Mouse (Mus musculus) cerebellum, adult 11-12 months (tissue): ENCODE data around the gene Hoxa11.

Experiments
- DNase-seq: peaks from one replicate; pipeline ENCODE4 v3.0.0; 2022

The Hoxa11 gene

DNA sequence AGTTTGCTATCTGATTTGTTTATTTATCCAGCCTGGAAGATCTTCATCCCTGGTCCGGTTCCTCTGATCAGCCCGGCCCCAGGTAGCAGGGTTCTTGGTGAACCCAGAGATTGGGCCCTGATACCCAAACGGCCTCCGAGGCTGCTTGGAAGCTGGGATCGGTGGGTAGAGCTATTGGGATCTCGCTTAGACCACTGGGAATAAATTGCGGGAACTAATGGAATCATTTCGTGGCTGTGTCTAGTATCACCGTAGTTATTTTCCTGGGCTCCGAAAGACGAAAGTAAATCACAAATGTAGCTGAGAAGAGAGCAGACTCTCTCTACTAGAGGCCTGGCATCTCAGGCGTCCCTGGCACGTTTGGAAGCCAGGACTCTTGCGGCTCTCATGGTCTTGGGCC is 40.4 kb downstream of the Hoxa11 start:
- no peak for DNase-seq

DNA sequence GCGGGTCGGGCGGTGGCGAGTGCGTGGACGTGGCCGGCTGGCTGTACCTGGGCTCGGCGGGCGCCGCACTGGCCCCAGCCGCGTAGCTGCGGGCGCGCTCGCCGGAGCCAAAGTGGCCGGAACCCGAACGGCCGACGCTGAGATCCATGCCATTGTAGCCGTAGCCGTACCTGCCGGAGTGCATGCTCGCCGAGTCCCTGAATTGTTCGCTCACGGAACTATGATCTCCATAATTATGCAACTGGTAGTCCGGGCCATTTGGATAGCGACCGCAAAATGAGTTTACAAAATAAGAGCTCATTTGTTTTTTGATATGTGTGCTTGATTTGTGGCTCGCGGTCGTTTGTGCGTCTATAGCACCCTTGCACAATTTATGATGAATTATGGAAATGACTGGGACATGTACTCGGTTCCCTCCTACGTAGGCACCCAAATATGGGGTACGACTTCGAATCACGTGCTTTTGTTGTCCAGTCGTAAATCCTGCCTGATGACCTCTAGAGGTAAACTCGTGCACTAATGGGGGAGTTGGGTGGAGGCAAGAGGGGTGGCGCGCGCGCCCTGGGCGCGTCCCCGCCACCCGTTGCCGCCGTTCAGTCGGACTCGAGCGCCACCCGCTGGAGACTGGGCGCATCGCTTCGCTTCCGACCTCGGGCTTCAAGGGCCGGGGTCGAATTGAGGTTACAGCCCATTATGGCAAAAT is 41.4 kb downstream of the Hoxa11 start, which contains the start of gene Hoxa5:
Gene Hoxa5, minus strand, starts transcription at position 538 of the 703 bp plus-strand sequence.
- DNase-seq = no peak

GRCm38 (mm10) chr6:52203371-52204049 is 42.1 kb downstream of the Hoxa11 start:
- no peak for DNase-seq

DNA sequence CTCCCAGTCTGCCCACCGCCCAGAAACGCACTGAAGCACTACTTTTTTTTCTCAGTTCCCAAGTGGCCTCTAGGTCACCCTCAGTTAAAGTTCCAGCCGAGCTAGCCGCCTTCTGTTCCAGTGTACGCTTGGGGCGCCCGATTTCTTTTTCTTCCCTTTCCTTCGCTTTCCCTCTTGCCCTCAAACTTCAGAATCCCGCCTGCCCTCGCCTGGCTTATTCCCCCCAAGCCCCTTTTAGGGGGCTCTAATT is 42.6 kb downstream of the Hoxa11 start:
- no peak for DNase-seq

DNA sequence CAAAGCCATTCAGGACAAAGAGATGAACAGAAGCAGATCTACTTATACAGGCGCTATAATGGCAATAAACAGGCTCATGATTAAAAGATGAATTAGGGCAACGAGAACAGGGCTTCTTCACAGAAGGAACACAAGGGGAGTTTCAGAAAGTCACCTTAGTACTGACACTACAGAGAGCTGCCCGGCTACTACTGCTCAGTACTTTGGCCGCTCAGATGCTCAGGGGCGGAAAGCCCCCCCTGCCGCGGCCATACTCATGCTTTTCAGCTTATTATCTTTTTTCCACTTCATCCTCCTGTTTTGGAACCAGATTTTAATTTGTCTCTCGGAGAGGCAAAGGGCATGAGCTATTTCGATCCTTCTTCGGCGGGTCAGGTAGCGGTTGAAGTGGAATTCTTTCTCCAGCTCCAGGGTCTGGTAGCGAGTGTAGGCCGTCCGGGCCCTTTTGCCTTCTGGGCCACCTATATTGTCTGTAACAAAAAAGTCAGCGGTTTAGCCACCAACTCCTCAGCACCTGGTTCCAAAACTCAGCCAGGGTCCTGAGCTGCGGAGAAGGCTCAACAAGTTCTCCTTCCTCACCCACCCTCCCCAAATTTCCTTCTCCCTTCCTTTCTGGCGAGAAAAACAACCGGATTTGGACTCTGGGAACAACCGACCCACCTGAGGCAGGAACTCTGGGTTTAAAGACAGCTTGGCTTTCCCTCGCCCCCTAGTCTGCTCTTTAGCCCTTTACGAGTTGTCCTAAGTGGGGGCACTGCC is 43.1 kb downstream of the Hoxa11 start:
- no peak for DNase-seq

DNA sequence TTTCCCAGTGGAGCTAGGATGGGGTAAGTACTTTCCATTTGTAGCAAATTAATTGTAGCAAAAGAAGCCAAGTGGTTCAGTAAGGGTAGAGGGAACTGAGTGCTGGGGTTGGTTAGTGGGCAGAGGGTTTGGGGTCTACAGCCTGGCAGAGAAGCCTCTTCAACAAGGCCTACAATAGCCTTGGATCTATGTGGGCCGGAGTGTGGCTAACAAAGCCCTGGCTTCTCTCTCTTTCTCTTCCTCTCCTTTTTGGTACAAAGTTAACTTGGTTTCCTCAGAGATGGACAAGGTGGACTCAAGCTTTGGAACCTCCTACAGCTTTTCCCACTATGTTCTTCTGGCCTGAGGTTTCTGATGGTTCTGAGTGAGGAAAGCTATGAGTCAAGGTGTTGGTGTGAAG is 44.3 kb downstream of the Hoxa11 start:
- no peak for DNase-seq

GRCm38 (mm10) chr6:52200751-52201250 is 44.8 kb downstream of the Hoxa11 start:
- no peak for DNase-seq

- DNase-seq = no peak
Measured at GRCm38 (mm10) chr6:52200073-52200750, 45.4 kb downstream of the Hoxa11 start.

GRCm38 (mm10) chr6:52197271-52197670 is 48.3 kb downstream of the Hoxa11 start:
- DNase-seq = no peak

- DNase-seq = no peak
Measured at GRCm38 (mm10) chr6:52196811-52197210, 48.8 kb downstream of the Hoxa11 start.

- no peak for DNase-seq
Measured at GRCm38 (mm10) chr6:52194690-52195089, 50.9 kb downstream of the Hoxa11 start.
